Mouse (Mus musculus): ENCODE results near the gene Grk5.
A peak's percentile ranks its signal among the peaks of the same experiment; 100 is the strongest.

The Grk5 gene

DNA sequence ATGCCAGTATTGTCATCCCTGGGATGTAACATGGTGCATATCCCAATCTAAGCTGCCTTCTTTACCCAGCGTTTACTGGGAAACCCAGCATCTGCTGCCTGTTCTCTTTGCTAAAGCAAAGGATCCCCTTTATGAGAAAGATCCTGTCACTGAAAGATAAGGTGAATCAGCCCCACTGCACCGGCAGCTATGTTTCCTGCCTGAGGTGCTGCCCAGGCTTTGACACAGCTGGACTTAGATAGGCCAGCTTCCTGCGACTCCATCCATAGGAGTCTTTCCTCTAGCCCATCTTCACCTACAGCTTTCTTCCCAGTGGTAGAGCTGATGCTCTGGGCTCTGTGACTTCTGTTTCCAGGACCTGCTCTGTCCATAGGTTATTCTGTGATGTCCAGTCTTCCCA lies 189.1 kb downstream of the Grk5 start:
- peak; percentile 13 for DNase-seq (ENCODE audit: low read depth)

DNA sequence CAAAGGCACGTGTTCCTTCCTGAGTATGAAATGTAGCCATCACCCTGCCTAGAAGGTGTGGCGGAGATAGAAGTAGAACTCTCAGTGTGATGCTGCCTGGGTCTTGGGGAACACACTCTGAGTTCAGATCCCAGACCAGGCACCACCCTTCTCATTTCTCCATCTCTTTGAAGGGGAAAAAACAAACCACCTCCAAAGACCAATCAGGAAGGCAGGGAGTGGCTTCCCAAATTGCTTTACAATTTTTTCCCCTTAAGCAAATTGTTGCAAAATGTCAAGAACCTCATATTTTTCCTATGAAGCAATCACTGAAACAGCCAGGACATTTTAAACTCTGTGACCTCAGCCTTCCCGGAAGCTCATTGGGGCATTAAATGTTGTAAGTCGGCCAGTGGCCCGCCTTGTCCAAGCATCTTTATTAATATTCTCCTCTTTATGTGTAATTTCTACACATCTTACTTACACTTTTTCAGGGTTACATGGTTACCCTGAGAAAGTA lies 190.8 kb downstream of the Grk5 start:
- no peak for DNase-seq (ENCODE audit: low read depth)

DNA sequence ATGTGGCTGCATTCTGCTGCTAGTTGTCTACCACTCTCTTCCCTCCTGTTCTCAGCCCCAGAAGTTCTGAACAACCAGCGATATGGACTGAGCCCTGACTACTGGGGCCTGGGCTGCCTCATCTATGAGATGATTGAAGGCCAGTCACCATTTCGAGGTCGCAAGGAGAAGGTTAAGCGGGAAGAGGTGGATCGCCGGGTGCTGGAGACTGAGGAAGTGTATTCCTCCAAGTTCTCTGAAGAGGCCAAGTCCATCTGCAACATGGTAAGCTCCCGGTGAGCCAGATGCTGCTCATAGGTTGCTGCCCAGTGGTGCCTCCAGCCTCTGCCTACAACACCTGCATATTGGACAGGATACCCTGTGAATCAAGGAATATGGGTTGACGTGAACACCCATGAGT lies 193.5 kb downstream of the Grk5 start:
- DNase-seq (ENCODE audit: low read depth), result no peak

DNA sequence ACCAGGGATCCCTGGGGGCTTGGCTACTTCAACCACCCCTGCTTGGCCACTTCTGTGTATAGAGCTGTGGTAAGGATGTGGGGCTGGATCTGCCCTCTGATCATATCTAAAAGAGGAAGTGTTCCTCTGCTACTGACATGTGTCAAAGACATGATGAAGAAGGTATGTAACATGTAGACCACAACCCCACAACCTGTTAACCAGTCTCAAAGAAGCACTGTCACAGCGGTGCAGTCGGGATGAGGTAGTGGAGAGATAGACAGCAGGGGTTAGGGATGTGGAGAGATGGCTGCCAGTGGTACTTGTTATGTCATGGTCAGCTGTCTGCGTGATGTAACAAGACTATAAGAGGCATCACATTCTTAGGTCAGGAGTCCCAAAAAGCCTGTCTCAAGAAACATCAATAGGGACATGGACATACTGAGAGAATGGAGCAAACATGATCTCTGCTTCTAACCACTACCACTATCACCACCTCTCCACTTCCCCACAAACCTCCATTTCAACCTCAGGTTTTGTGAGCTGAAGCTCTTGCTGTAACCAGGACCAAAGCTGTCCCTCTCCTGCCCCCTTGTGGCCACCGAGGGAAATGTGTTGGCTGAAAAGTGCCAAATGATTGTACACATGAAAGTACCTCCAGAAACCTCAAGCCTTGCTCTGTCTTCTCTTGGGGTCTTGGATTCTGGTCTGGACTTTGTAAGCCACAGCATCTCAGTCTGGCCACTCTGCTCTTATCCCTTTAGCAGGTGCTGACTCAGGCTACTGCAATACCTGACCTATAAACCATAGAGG lies 194.8 kb downstream of the Grk5 start:
- DNase-seq (ENCODE audit: low read depth), result peak; percentile 71

DNA sequence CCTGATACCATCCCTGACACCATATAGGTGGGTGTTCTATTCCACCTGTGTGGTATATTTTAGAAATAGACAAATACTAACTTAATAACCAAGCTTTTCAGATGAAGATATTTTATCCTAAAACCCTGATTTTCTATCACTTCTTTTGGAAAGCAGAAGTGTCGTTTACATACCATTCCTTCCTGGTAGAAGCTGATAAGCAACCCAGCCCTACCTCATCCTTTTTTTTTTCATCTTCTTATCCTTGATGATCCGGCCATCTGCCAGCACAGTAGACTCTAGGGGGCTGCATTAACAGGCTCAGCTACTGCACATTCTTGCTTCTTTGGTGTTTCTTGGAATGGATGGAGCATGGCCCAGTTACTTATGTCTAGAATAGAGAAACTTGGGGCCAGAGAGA lies 195.7 kb downstream of the Grk5 start:
- DNase-seq (ENCODE audit: low read depth), result no peak

DNA sequence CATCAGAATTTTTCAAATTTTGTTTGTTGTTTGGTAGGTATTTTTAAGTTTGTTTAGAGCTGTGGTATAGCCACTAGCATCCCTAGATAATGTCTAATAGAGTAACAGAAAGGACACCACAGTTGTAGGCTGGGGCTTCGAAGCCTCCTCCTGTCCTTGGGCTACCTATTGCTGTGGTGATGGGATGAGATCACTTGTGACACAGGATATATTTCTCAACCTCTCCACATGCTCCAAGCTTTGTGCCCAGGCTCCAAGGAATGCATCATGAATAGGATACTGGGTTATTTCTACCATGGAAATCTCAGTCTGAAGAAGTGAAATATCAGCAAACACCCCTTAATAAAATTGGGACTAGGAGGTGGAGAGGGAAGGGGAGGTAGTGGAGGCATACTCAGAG lies 198.2 kb downstream of the Grk5 start:
- no peak for DNase-seq (ENCODE audit: low read depth)

DNA sequence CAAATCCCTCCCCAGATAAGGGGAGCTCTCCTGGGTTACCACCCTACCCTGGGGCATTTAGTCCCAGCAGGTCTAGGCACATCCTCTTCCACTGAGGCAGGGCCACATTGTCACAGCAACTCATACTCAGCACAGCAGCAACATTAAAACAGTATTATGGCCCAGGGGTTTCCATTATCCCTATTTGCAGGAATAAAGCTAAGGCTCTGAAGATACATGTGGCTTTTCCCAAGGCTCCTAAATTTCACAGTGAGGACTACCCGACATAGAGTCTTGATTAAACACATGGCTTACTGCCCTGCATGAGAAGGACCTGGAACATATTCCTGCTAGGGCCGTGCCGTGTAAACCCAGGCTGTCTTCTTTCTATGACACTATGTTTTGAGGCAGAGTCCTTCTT lies 199.5 kb downstream of the Grk5 start:
- no peak for DNase-seq (ENCODE audit: low read depth)

DNA sequence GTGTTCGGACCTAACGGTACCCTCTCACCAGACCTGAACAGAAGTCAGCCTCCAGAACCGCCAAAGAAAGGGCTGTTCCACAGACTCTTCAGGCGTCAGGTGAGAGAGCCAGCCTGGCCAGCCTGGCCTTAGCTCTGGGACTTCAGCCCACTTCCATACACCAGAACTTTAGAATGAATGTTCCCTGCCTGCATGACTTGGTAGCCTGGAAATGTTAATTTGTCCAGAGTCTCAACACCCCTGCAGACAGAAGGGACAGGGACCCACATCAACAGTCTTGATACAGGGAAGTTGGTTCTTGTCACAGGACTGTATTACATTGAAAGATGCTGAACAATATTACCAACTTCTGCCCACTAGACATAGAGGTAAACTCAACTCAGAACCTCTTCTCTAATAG lies 201.0 kb downstream of the Grk5 start:
- no peak for DNase-seq (ENCODE audit: low read depth)

DNA sequence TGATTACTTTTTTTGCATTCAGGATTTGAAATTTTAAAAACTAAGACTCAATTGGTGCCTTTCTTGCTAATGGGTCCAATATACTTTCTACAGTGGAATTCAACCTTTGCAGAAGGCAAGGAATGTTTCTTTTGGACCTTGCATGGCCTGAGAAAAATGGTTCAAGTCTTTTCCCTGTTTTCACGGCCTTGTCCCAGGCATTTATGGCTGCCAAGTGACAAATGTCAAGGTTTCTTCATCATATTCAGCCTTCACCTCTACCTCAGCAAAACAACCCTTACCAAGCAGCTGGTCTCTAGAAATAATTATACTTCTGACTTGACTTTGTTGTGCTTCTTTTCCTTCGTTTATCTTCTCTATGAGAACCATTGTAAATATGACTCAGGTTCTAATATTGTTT lies 207.2 kb downstream of the Grk5 start:
- DNase-seq (ENCODE audit: low read depth), result no peak

DNA sequence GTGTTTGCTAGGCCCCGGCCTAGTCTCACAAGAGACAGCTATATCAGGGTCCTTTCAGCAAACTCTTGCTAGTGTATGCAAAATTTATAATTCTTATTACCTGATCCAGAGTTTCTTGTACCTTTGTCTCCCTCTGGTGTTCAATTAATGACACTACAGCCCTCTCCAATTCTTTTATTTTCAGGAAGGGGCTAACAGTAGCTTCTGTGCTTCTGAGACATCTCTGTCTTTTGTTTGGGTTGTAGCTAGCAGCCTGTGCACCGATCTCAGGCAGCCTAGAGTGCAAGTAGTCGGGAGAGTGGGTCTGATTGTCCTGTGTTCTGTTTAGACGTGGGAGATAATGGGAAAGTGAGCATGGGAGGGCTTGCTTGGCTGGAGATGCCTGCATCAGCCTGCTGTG lies 208.2 kb downstream of the Grk5 start:
- no peak for DNase-seq (ENCODE audit: low read depth)

DNA sequence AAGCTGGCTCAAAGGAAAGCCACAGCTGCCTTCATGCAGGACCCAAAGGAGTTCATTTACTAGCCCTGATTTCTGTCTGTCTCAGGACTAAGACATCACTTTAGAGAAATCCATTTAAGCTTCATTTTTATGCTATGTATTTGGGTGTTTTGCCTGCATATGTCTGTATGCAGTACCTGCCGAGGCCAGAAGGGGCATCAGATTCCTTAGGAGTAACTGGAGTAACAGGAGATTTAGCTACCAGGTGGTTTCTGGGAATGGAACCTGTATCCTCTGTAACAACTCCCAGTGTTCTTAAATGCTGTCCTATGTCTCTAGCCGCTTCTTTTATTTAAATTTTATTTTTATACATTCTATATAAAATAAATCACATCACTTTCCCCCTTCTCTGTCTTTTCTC lies 220.6 kb downstream of the Grk5 start:
- DNase-seq (ENCODE audit: low read depth), result peak; percentile 17

DNA sequence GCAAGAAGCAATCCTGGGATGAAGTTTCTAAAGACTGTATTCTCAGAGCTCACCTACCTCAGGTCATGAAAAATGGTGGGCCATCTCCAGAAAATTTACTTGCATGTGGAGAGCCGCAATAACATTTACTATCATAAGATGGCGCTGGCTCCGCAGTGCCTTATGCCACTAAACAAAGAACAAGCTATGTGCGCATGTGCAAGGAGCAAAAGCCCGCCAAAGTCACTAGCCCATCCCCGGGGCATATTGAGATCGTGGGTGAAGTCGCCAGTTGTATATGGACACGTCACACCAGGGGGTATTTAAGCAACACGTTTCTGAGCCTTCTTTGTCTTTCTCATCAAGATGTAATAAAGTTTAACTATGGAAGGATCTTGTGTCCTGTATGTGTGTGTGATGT lies 241.5 kb downstream of the Grk5 start:
- DNase-seq (ENCODE audit: low read depth), result no peak

DNA sequence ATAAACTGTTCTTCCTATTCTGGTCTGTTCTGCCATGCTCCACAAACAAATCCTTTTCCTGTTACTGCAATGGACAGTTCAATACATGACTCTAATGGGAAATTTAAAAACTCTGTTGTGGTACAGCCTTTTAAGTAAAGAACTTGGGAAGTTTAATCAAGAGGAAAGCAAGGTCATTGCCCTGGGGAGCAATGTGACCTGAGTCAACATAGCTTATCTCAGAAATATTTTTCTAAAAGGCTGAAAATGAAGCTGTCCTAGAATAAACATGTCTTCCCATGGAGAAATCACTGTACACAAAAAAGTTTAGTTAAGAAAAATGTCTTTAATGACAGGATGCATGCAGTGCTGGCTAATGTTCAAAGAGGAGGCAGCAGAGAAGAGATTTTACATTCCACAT lies 249.1 kb downstream of the Grk5 start:
- no peak for DNase-seq (ENCODE audit: low read depth)

DNA sequence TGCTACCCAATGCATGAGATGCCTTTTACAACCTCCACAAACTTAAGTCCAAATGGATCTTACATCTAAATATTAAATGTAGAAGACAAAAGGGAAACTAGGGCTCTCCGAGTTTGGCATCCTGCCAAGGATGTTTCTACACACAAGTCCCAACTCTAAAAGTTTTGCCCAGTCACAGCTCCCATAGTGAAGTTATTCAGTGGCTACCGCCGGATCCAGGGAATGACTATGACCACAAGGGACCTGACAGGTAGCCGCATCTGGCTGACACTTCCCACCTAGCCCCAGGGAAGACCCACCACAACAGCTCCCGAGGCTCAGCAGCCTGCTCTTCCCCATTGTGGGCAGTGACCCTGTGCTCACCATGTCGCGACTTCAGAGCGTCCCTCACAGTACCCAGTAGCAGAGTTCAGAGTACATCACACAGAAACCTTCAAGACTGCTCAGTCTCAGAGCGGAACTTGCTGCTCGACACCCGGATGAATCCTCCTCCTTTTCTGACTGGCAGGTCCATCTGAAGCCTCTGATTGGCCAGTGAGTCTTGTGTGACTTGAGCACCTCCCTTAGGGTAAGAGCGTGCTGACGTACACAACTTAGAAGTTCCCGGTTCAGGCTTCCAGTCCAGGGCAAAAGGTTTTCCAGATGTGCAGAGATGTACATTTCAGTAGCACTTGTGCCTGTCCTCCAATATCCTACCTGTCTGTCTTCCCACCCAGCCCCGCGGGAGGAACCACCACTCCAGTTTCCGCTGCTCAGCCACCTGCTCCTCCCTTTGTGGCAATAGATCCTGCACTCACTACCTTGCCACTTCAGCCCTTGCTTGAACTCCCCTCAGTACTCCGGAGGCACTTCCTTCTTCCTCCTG lies 251.0 kb downstream of the Grk5 start, which contains the start of gene Zfp950:
Zfp950 (minus strand) TSS at position 499 of the 865 bp plus-strand sequence.
- peak; percentile 86 for DNase-seq (ENCODE audit: low read depth)

DNA sequence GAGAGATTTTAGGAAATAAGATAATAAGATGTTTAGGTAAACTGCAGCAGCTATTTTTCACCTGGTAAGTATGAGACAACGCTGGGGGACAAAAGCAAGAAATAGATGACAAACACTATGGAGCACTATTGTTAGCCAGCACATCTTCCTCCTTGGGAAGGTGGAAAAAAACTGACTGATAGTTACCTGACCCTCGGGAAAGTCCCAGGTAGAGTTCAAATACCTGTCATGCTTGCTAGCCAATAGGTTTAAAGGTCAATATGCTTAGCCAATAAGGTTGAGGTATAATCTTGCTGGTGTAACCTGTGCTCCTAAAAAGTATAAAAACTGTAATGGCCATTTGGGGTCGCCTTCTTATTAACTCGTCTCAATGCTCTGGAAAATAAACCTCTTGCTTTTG lies 251.8 kb downstream of the Grk5 start:
- no peak for DNase-seq (ENCODE audit: low read depth)
